Mouse (Mus musculus) brain, embryonic 14.5 days (tissue): ENCODE measurements around the gene Fam216b. TPM values are rescaled to one million over a fixed set of nuclear protein-coding genes. Genes with fewer than 3 reads are reported as not detected.

Experiments used
- DNase-seq: peaks from one replicate; pipeline ENCODE4 v3.0.0-alpha.2; 2011; ENCODE audit warnings: low read depth
- CTCF ChIP-seq: fragments of 200-500 bp; IDR thresholded peaks from 2 replicates; pipeline ENCODE4 v1.5.1; 2012; ENCODE audit warnings: inconsistent platforms, mild to moderate bottlenecking, moderate library complexity, borderline replicate concordance; ENCODE audit not compliant: insufficient read depth, insufficient read length; ENCODE audit errors: extremely low read depth
- POLR2A ChIP-seq: fragments of 200-500 bp; IDR thresholded peaks from 2 replicates; pipeline ENCODE4 v1.6.1; 2012; ENCODE audit warnings: mild to moderate bottlenecking, inconsistent platforms, borderline replicate concordance; ENCODE audit not compliant: poor library complexity, insufficient read depth, insufficient read length, severe bottlenecking; ENCODE audit errors: extremely low read depth
- polyA plus RNA-seq: library from polyadenylated mRNA; depleted of rRNA; stranded (reverse); fragments of >200 nt; gene quantifications from 2 replicates; pipeline ENCODE4 v1.2.3, GENCODE M21; 2012; rRNA removed

Fam216b gene
- polyA plus RNA-seq, result 0.37 and 0.38 TPM in 2 replicates

DNA sequence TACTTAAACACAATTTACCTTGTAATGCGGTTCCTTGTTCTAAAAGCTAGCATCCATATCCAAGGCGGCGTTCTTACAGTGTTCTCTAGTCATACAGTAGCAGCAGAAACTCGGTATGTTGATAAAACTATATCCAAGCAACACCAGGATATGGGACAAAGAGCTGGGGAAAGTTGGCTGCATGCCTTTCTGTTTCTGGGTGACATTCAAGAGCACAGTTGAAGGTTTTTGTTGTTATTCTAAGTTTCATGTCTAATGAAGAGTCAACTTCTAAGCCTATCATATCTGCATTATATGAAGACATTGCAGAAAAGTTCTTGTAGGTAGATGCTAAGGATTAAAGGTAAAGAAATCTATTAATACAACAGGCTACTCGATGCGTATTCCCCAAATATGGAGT is at the start of gene Fam216b:
Gene Fam216b (minus strand): TSS at position 101 of the 400 bp plus-strand sequence.
- TF ChIP-seq CTCF, result no peak
- TF ChIP-seq POLR2A, result no peak
- DNase-seq, result no peak

DNA sequence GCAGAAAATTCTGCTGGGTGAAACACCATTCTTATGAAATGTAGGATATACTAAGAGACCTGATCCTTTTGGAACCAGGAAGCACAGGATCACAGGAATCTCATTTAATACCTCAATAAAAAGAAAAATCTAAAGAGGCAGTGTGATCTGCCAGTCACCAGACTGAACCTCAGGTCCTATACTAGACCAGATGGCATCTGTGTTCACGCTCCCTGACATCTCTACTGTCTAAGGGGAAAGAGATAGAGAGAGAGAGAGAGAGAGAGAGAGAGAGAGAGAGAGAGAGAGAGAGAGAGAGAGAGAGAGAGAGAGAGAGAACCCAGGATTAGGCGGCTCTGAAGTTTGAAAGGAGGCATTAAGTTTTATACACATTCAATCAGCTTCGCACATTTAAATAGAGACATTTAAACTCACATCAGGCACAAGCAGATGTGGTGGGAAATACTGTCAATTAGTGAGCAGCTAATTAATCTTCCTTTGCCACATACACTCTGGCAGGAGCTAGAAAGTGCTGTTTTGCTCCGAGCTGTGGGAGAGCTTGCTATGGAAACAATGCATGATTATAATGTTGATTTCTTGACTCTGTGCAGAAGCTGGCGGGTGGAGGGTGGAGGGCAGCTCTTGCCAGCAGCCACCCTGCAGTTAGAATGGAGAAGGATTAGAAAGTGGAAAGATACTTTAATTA is 43.7 kb upstream of the Fam216b start:
- peak; percentile 93 for DNase-seq
- no peak for TF ChIP-seq CTCF
- no peak for TF ChIP-seq POLR2A

DNA sequence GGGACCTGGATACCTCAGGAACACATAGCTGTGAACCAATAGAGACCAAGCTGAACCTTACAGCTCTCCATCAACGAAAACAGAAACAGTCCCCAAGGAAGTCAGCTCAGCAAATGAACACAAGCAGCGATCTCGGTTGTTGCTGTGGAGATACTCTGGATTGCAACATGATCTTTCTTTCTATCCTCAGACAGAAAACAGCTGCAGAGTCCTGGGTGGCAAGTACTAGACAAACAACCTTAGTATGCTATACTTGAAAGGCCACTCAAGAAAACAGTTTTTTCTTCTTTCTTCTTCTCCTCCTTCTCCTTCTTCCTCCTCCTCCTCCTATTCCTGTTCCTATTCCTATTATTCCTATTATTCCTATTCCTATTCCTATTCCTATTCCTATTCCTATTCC is 37.9 kb upstream of the Fam216b start:
- no peak for TF ChIP-seq POLR2A
- TF ChIP-seq CTCF, result no peak
- DNase-seq, result no peak

DNA sequence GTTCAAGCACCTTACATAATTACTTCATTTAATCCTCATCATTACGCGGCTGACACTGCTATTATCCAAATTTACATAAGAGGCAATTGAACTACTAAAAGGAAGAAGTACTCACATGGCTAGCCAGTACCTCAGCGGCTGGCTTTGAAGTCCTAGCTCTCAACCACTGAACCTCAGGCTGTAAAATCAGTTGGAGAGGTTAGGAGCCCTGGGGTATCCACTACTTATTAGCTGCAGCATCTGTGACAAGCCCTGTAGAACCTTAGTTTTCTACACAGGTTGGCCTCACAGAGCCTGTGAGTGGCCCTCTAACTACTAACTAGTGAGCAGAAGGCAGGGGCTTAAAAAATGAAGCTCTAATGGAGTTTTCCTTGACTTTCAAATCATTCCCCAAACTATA is 31.5 kb upstream of the Fam216b start:
- DNase-seq, result peak; percentile 62

DNA sequence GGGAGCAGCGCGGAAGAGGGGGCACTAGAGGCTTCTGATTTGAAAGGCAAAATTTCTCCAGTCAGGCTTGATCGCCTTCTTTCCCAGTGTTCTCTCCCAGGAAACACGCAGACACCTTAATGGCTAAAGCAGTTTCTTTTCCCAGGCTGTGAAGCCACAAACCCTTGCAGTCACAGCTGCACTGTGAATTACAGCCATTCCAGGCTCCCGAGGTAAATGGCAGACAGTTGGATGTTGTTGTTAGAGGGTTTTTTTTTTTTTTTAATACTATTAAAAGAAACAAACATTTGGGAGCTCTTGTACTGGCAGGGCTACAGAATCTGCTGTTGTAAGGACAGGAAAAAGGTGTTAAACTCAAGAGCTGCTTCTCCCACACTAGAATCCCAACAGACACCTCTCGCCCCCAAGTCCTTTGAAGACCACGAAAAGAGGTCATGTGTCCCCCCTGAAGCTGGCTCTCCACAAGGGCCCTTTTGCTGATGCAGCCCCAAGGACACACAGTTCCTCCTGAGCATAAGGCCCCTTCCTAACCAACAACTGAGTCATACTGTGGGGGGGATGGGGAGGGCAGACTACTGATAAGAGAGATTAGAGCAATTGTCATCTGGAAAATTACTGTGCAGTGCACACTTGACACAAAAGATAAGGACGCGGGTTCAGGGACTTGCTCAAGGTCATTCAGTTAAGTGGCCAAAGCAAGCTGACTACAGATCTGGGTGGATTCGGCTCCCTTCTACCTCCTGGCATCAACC is 30.8 kb upstream of the Fam216b start:
- peak; percentile 26 for DNase-seq
- no peak for TF ChIP-seq POLR2A
- no peak for TF ChIP-seq CTCF

More for the DNA sequence above, 31.5 kb upstream of the Fam216b start:
- TF ChIP-seq CTCF (no peak), POLR2A (no peak)

DNA sequence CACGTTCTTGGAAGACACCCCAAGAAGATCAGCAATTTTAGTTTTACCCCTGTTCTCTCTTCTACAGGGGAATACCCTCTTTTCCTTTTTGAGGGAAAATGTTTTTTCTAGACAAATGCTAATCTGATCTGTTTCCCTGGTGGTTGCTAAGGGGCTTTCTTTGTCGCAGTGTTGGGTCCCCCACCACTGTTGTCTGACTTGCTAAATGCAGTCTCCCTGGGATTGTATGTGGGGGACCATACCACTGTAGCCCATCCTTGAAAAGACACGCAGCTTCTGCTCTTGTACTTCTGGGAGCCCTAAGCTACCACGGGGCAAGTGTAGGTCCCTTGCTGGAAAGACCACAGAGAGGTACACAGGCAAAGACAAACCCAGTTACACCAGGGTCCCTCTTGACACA is 28.9 kb upstream of the Fam216b start:
- no peak for TF ChIP-seq POLR2A
- TF ChIP-seq CTCF, result no peak
- peak; percentile 56 for DNase-seq

DNA sequence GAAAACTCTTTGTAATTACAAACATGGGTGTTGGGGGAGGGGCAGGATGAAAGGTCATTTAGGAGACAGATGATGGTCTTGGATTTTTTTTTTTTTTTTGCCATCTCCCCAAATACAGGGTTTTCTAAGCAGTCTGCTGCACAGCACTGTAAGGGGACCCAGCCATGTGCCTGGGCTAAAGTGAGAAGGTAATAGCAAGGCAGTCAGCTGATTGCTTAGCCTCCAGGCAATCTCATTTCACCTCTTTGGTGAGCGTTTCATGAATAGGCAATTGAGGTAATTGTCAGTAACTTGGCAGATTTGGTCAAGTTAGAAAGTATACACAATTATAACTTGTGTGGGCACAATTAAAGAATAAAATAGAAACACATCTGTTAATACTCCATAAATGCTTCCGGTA is 28.5 kb upstream of the Fam216b start:
- DNase-seq, result peak; percentile 83
- TF ChIP-seq CTCF, result no peak
- TF ChIP-seq POLR2A, result no peak

DNA sequence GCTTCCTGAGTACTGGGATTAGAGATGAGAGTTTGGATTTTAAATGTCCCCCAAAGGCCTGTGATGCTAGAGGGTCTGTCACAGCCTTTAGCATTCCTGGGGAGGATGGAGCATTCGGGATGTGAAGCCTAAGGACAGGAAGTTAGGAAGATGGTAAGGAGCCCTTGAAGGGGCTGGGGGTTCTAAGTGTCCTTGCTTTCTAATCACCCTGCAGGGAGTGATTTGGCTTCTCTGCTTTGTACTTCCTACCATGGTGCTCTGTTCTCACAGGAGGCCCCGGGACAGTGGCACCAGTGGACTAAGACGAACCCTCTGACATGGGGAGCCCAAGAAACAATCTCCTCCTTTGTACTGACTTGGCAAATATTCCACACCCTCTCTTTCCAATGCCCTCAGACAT is 23.7 kb upstream of the Fam216b start:
- TF ChIP-seq POLR2A (no peak), CTCF (no peak)
- no peak for DNase-seq

DNA sequence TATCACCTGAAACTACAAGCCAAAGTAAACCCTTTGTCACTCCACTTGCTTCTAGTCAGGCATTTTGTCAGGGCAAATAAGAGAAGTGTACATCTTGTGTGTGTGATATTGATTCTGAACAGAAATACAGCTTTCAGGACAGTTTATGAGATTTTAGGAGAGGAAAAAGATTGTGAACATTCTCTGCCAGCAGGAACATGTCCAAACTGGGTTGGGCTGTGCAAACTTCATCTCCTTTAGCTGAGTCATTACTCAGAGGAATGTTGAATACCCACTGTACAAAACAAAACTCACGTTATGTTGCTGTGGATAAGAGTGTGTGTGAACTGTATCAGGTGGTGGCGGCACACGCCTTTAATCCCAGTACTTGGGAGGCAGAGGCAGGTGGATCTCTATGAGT is 22.1 kb upstream of the Fam216b start:
- no peak for DNase-seq
- TF ChIP-seq CTCF, result no peak

DNA sequence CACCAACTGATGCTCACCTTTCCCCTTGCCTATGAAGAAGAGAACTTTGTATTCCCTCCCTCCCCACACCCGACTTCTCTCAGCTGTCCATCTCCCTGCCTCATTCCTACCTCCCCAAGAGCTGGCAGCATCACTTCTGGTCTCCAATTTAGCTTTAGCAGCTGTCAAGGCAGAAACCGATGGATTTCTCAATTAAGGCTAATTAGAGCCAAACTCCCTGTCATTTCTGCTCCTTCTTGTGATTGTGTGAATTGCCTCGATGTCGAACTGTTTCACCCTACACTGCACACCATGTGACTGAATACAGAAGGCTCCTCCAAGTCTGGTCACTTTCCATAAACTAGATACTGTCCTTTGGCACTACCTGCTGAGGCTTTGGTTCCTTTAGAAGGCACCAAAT is 20.6 kb upstream of the Fam216b start:
- TF ChIP-seq CTCF (no peak), POLR2A (no peak)

DNA sequence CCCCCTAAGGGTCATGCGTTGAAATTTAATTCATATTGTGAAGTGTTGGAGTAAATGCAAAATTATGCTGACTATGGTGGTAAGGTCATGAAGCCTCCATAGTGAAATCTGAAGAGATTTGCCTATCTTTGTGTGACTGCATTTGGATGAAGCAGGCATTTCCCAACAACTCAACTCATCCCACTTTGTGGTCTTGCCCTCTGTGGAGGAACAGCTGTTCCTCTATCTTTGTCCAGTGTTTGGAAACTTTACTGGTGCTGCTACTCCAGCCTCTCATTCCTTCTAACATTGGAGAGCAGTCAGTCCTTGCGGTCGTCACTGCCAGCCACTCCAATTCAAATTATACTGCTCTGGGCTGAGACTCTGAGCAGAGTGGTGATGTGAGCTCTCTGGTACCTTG is 19.6 kb upstream of the Fam216b start:
- TF ChIP-seq POLR2A (no peak), CTCF (no peak)

More for the DNA sequence above, 20.6 kb upstream of the Fam216b start:
- DNase-seq, result peak; percentile 77

DNA sequence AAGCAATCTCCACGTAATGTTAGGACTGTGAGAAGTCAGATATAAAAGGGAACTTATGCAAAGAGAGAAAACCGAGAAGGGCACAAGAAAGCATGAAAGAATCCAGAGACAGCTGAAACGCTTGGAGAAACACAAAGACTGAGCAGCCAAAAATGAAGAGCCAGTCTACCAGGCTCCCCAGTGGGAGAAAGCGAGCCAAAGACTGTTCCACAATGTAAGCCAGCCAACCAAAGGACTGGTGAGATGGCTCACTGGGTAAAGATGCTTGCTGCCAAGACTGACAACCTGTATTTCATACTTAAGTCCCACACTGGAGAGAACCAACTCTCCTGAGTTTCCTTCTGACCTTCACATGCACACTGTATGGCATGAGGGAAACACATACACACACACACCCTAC is 784 bp upstream of the Fam216b start:
- no peak for TF ChIP-seq POLR2A
- DNase-seq, result no peak

More for the DNA sequence above, 19.6 kb upstream of the Fam216b start:
- no peak for DNase-seq
